Mouse (Mus musculus) naive thymus-derived CD4-positive, alpha-beta T cell, adult 5 months (primary cell): ENCODE data around the gene Adprhl1. TPM values are rescaled to one million over a fixed set of nuclear protein-coding genes. Genes with fewer than 3 reads are reported as not detected.

Experiments used
- polyA plus RNA-seq: library from polyadenylated mRNA; unstranded; fragments of 100-300 nt; shearing (Covaris generic); gene quantifications from one replicate; pipeline ENCODE4 v1.2.1, GENCODE M21; 2017

Gene Adprhl1
- polyA plus RNA-seq: not detected

DNA sequence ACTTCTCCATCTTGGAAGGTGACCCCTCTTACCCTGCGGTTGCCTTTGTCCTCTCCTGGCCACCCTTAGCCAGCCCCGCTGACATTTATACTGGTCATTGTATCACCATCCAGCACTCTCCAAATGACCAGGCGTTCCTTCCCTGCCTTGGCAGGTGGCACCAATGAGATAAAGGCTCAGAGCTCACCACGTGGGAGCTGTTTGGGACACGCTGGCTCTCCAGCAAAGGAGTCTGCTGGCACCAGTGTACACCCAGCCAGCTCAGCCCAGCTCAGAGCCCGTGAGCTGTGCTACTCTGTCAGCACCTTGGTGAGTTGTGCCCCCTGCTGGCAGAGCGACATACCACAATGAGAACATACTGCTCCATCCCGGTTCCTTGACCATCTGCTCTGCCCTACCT lies at the start of gene Adprhl1:
Gene Adprhl1, minus strand, starts transcription at position 144 of the 400 bp plus-strand sequence.

GRCm38 (mm10) chr8:13287692-13288623 lies 34.0 kb upstream of the Adprhl1 start, which contains the start of the genes Dcun1d2 and Tmco3:
TSS of gene Dcun1d2 (minus strand) at chr8:13288131.
TSS of gene Tmco3 (plus strand) at chr8:13288190.

GRCm38 (mm10) chr8:13200301-13201012 lies 53.5 kb downstream of the Adprhl1 start, which contains the start of gene Grtp1:
TSS of gene Grtp1 (minus strand) at chr8:13200620.

Other genes with a start within 250 kb of the Adprhl1 start
- not detected for gene F7, start 228.1 kb downstream of the Adprhl1 start, polyA plus RNA-seq
- not detected for gene F10, start 216.9 kb downstream of the Adprhl1 start, polyA plus RNA-seq
- gene Proz, start 193.2 kb downstream of the Adprhl1 start, polyA plus RNA-seq: 1.5 TPM
- gene Pcid2, start 148.7 kb downstream of the Adprhl1 start, polyA plus RNA-seq: 47.7 TPM
- 26.8 TPM for gene Cul4a, start 148.5 kb downstream of the Adprhl1 start, polyA plus RNA-seq
- 178 TPM for gene Lamp1, start 95.0 kb downstream of the Adprhl1 start, polyA plus RNA-seq
- gene Grtp1, start 53.5 kb downstream of the Adprhl1 start, polyA plus RNA-seq: 0.56 TPM
- gene Dcun1d2, start 34.0 kb upstream of the Adprhl1 start, polyA plus RNA-seq: 17.3 TPM
- 25.1 TPM for gene Tmco3, start 34.0 kb upstream of the Adprhl1 start, polyA plus RNA-seq
- 40.7 TPM for gene Tfdp1, start 84.6 kb upstream of the Adprhl1 start, polyA plus RNA-seq
- not detected for gene Atp4b, start 142.7 kb upstream of the Adprhl1 start, polyA plus RNA-seq
- gene Grk1, start 150.9 kb upstream of the Adprhl1 start, polyA plus RNA-seq: not detected
- not detected for gene Tmem255b, start 181.0 kb upstream of the Adprhl1 start, polyA plus RNA-seq
- not detected for gene Gas6, start 240.3 kb upstream of the Adprhl1 start, polyA plus RNA-seq